ENCODE assay signal across 22 mouse cellular contexts in the genomic region with DNA sequence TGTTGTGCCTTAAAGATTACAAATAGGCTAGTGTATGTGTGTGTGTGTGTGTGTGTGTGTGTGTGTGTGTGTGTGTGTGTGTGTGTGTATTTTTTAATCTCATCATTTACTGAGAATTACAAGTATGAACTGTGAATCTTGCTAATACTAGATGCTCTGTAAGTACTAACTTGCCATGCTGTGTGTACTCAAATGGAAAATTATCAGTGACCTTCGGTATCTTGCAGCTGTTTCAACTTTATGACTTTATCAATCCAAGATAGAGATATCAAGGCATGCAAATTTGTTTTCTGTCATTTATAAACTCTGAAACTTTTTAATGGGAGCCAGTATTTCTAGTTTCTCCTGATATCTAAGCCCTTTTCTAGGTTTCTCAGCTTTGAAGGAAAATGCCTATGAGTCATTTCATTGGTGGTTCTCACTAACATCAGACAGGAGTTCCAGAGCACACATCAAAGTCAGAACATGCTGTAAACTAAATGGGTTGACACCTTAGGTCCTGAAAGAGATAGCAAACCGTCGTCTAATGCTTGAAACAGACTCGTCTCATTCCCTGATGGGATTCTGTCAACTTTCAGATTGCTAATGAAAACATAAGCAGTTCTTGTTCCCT. TPM values are rescaled to one million over a fixed set of nuclear protein-coding genes. Genes with fewer than 3 reads are reported as not detected.
DNase-seq lines count a peak whose midpoint lies in the region; ATAC-seq lines count a peak whose summit lies in the region.
"Had no signal": no experiment of that assay in that cellular context is flagged by ENCODE, and none has a peak within 500 bp of the region (broad histone marks: within the 10 kb centered on the region; RNA-seq: fewer than 3 reads in every experiment).

No protein-coding gene starts in this region.

- H3K4me1 ChIP-seq in stomach, embryonic 15.5 days: no peaks in the 10 kb centered on the region
- H3K4me1 ChIP-seq: forebrain, embryonic 10.5 days; forebrain, embryonic 13.5 days; hindbrain, embryonic 12.5 days; hindbrain, embryonic 15.5 days had no signal

- no peak overlapping the region for H3K9ac ChIP-seq in stomach, embryonic 15.5 days
- H3K9ac ChIP-seq: forebrain, embryonic 13.5 days; hindbrain, embryonic 12.5 days; hindbrain, embryonic 15.5 days had no signal

- WGBS in stomach, embryonic 15.5 days: 36% methylated on average over 4 of the region's 4 CpGs

- ATAC-seq in CD4-positive, CD25-positive, alpha-beta regulatory T cell, adult 4 months: peak; percentile 50
- peak; percentile 62 for ATAC-seq in inflammation-experienced regulatory T-cells, adult 6 months
- ATAC-seq in stomach, embryonic 15.5 days (ENCODE audit: insufficient read depth, low FRiP score, low read depth): peak; percentile 71
- ATAC-seq: forebrain, embryonic 13.5 days; forebrain, embryonic 16.5 days; Patski had no signal

- no peaks in the 10 kb centered on the region for H3K27me3 ChIP-seq in stomach, embryonic 15.5 days (replicated peaks)
- H3K27me3 ChIP-seq: CH12.LX; forebrain, embryonic 13.5 days; hindbrain, embryonic 12.5 days; hindbrain, embryonic 15.5 days; Patski had no signal

- H3K36me3 ChIP-seq in stomach, embryonic 15.5 days: no peaks in the 10 kb centered on the region
- H3K36me3 ChIP-seq: forebrain, embryonic 10.5 days; G1E; hindbrain, embryonic 12.5 days; hindbrain, embryonic 15.5 days had no signal

- H3K9me3 ChIP-seq in stomach, embryonic 15.5 days: no peaks in the 10 kb centered on the region
- H3K9me3 ChIP-seq: forebrain, embryonic 10.5 days; forebrain, embryonic 13.5 days; G1E; hindbrain, embryonic 12.5 days; hindbrain, embryonic 15.5 days had no signal

- peak overlapping the region; percentile 8; the same call in 1 of the 2 replicates for H3K27ac ChIP-seq in stomach, embryonic 15.5 days
- H3K27ac ChIP-seq: forebrain, embryonic 10.5 days; forebrain, embryonic 13.5 days; hindbrain, embryonic 12.5 days; hindbrain, embryonic 15.5 days had no signal

- H3K4me3 ChIP-seq in stomach, embryonic 15.5 days (replicated peaks): no peak overlapping the region
- H3K4me3 ChIP-seq: forebrain, embryonic 10.5 days; forebrain, embryonic 13.5 days; hindbrain, embryonic 12.5 days; hindbrain, embryonic 15.5 days had no signal

- no peak for DNase-seq in layer of hippocampus, postnatal 10 days (ENCODE audit: low spot score in 2 of 2)
- DNase-seq in ovary, postnatal 14 days (ENCODE audit: low spot score): no peak
- DNase-seq in kidney, postnatal 10 days: no peak
- DNase-seq: adrenal gland, postnatal 10 days; adrenal gland, postnatal 36 days; cerebellum, adult 11 months; cerebellum, adult 2 months; cerebellum, postnatal 14 days; gastrocnemius, postnatal 10 days; heart, adult 11 months had no signal

- H3K4me2 ChIP-seq in stomach, embryonic 15.5 days: no peak overlapping the region
- H3K4me2 ChIP-seq: forebrain, embryonic 13.5 days; heart, embryonic 11.5 days; hindbrain, embryonic 12.5 days; hindbrain, embryonic 15.5 days had no signal

RNA-seq across cellular contexts. Expression of gene Tank, which starts 6.9 kb away (rescaled TPM):
- 100 to 1,000 TPM; 244 to 260 TPM for polyA plus RNA-seq in CD4-positive, CD25-positive, alpha-beta regulatory T cell, adult 4 months (2017; shearing (Covaris generic))
- polyA plus RNA-seq in inflammation-experienced regulatory T-cells, adult 6 months (2017; shearing (Covaris generic)): 100 to 1,000 TPM; 245 to 330 (median 251) TPM
- 31.6 and 35.3 TPM in 2 replicates for polyA plus RNA-seq in stomach, embryonic 15.5 days (2015; fragmentation: Nextera tagmentation; extraction: Ambion mirVana)
- total RNA-seq in layer of hippocampus, postnatal 10 days (2021): 10 to 100 TPM; 30.0 to 35.4 TPM
